Mouse (Mus musculus): ENCODE results near the gene Ube4b.

Gene Ube4b

GRCm38 (mm10) chr4:149393311-149393995, 33.1 kb downstream of the Ube4b start:
- DNase-seq: no peak

GRCm38 (mm10) chr4:149392359-149392758, 34.2 kb downstream of the Ube4b start:
- DNase-seq: no peak

GRCm38 (mm10) chr4:149381001-149381400, 45.5 kb downstream of the Ube4b start:
- DNase-seq: peak in 1 of 2 experiments; percentile 51

- no peak for DNase-seq
Measured at GRCm38 (mm10) chr4:149379881-149380280, 46.7 kb downstream of the Ube4b start.

GRCm38 (mm10) chr4:149378819-149379218, 47.7 kb downstream of the Ube4b start:
- no peak for DNase-seq

- no peak for DNase-seq
Measured at GRCm38 (mm10) chr4:149376034-149376433, 50.5 kb downstream of the Ube4b start.

- no peak for DNase-seq
Measured at GRCm38 (mm10) chr4:149374662-149375061, 51.9 kb downstream of the Ube4b start.

- DNase-seq: no peak
Measured at GRCm38 (mm10) chr4:149373927-149374326, 52.6 kb downstream of the Ube4b start.

- DNase-seq: peak; percentile 52 to 80
Measured at GRCm38 (mm10) chr4:149373431-149373830, 53.1 kb downstream of the Ube4b start.

- peak; percentile 41 to 44 for DNase-seq
Measured at GRCm38 (mm10) chr4:149365702-149366370, 60.7 kb downstream of the Ube4b start.

GRCm38 (mm10) chr4:149364896-149365295, 61.7 kb downstream of the Ube4b start:
- peak; percentile 63 to 79 for DNase-seq

- no peak for DNase-seq
Measured at GRCm38 (mm10) chr4:149361051-149361450, 65.5 kb downstream of the Ube4b start.

- no peak for DNase-seq
Measured at GRCm38 (mm10) chr4:149360647-149361046, 65.9 kb downstream of the Ube4b start.

- DNase-seq: no peak
Measured at GRCm38 (mm10) chr4:149357982-149358381, 68.6 kb downstream of the Ube4b start.

GRCm38 (mm10) chr4:149354671-149355070, 71.9 kb downstream of the Ube4b start:
- no peak for DNase-seq

- DNase-seq: no peak
Measured at GRCm38 (mm10) chr4:149351596-149352150, 74.9 kb downstream of the Ube4b start.

GRCm38 (mm10) chr4:149348963-149349362, 77.6 kb downstream of the Ube4b start:
- no peak for DNase-seq

- no peak for DNase-seq
Measured at GRCm38 (mm10) chr4:149345873-149346272, 80.7 kb downstream of the Ube4b start.

- no peak for DNase-seq
Measured at GRCm38 (mm10) chr4:149344311-149344710, 82.2 kb downstream of the Ube4b start.

- DNase-seq: no peak
Measured at GRCm38 (mm10) chr4:149340680-149341079, 85.9 kb downstream of the Ube4b start.

GRCm38 (mm10) chr4:149339426-149340214, 86.9 kb downstream of the Ube4b start:
- DNase-seq: no peak

GRCm38 (mm10) chr4:149338137-149338536, 88.4 kb downstream of the Ube4b start:
- DNase-seq: no peak

- DNase-seq: peak; percentile 51 to 56
Measured at GRCm38 (mm10) chr4:149337353-149337752, 89.2 kb downstream of the Ube4b start.

All from cerebellum, postnatal 25 days (tissue).